Comparison of ENCODE assay signal across 9 mouse cellular contexts in genomic region chr15:84654975-84655374, GRCm38 (mm10). TPM values are rescaled to one million over a fixed set of nuclear protein-coding genes. Genes with fewer than 3 reads are reported as not detected.
DNase-seq lines count a peak whose midpoint lies in the region; ATAC-seq and TF ChIP-seq lines count a peak whose summit lies in the region.
"Had no signal": no experiment of that assay in that cellular context is flagged by ENCODE, and none has a peak within 500 bp of the region (broad histone marks: within the 10 kb centered on the region; RNA-seq: fewer than 3 reads in every experiment).

No protein-coding gene starts in this region.

- H3K27ac ChIP-seq in heart, embryonic 16.5 days (ENCODE audit: low read length): peak overlapping the region; percentile 82
- H3K27ac ChIP-seq in embryonic facial prominence, embryonic 14.5 days (replicated peaks; ENCODE audit: low read depth, low read length): peak overlapping the region; percentile 97
- H3K27ac ChIP-seq in hindbrain, embryonic 14.5 days: peak overlapping the region; percentile 97
- peak overlapping the region; percentile 96 for H3K27ac ChIP-seq in midbrain, embryonic 14.5 days (replicated peaks; ENCODE audit: low read depth, low read length)
- H3K27ac ChIP-seq in left cerebral cortex, adult 2 months: no peak overlapping the region

- no peak for DNase-seq in heart, postnatal 14 days
- peak; percentile 54 for DNase-seq in embryonic facial prominence, embryonic 14.5 days (ENCODE audit: low spot score)
- DNase-seq in hindbrain, embryonic 14.5 days (ENCODE audit: low spot score): no peak
- no peak for DNase-seq in midbrain, embryonic 14.5 days
- no peak for DNase-seq in right cerebral cortex, postnatal 25 days
- DNase-seq in left cerebral cortex, adult 2 months (ENCODE audit: extremely low spot score in 1 of 2, low spot score in 2 of 2): no peak
- DNase-seq in gastrocnemius, postnatal 14 days: no peak
- DNase-seq: adrenal gland, adult 8-10 months had no signal

- H3K4me3 ChIP-seq in heart, embryonic 16.5 days (ENCODE audit: low read length): no peak overlapping the region
- no peak overlapping the region for H3K4me3 ChIP-seq in embryonic facial prominence, embryonic 14.5 days (ENCODE audit: low read depth, low read length)
- H3K4me3 ChIP-seq in hindbrain, embryonic 14.5 days (replicated peaks; ENCODE audit: low read length): no peak overlapping the region
- no peak overlapping the region for H3K4me3 ChIP-seq in midbrain, embryonic 14.5 days (replicated peaks; ENCODE audit: low read depth, low read length)
- no peak overlapping the region for H3K4me3 ChIP-seq in left cerebral cortex, adult 2 months

- WGBS in heart, embryonic 16.5 days: 42% methylated on average over 10 of the region's 10 CpGs
- WGBS in embryonic facial prominence, embryonic 14.5 days: 40% methylated on average over 10 of the region's 10 CpGs
- WGBS in hindbrain, embryonic 14.5 days: 62% methylated on average over 10 of the region's 10 CpGs
- 47% methylated on average over 10 of the region's 10 CpGs for WGBS in midbrain, embryonic 14.5 days

- H3K36me3 ChIP-seq in heart, embryonic 16.5 days (ENCODE audit: control insufficient read depth, insufficient read depth): no peaks in the 10 kb centered on the region
- no peaks in the 10 kb centered on the region for H3K36me3 ChIP-seq in embryonic facial prominence, embryonic 14.5 days (ENCODE audit: control insufficient read depth, insufficient read depth, low read length)
- no peaks in the 10 kb centered on the region for H3K36me3 ChIP-seq in hindbrain, embryonic 14.5 days (replicated peaks; ENCODE audit: control insufficient read depth, insufficient read depth)
- H3K36me3 ChIP-seq in midbrain, embryonic 14.5 days (ENCODE audit: control insufficient read depth, insufficient read depth, low read length): no peaks in the 10 kb centered on the region

- H3K4me2 ChIP-seq in heart, embryonic 16.5 days (ENCODE audit: low read depth, low read length): no peak overlapping the region
- peak overlapping the region; percentile 61 for H3K4me2 ChIP-seq in embryonic facial prominence, embryonic 14.5 days (ENCODE audit: low read depth, low read length)
- no peak overlapping the region for H3K4me2 ChIP-seq in hindbrain, embryonic 14.5 days (replicated peaks)
- H3K4me2 ChIP-seq in midbrain, embryonic 14.5 days (ENCODE audit: low read length): peak overlapping the region; percentile 62

- H3K9me3 ChIP-seq in heart, embryonic 16.5 days (replicated peaks; ENCODE audit: control insufficient read depth, low read length): no peaks in the 10 kb centered on the region
- no peaks in the 10 kb centered on the region for H3K9me3 ChIP-seq in embryonic facial prominence, embryonic 14.5 days (ENCODE audit: control insufficient read depth, low read length)
- H3K9me3 ChIP-seq in hindbrain, embryonic 14.5 days (ENCODE audit: control insufficient read depth, low read length): no peaks in the 10 kb centered on the region
- H3K9me3 ChIP-seq in midbrain, embryonic 14.5 days (ENCODE audit: control insufficient read depth, low read length): no peaks in the 10 kb centered on the region

- no peak for TF ChIP-seq CTCF in left cerebral cortex, adult 2 months (IDR thresholded peaks at IDR 0.05)

- intact Hi-C loops in heart, postnatal 14 days (cut with DNase I): no loop called here
- intact Hi-C loops in left cerebral cortex, adult 2 months (cut with DNase I): no loop called here
- intact Hi-C loops in gastrocnemius, postnatal 14 days (cut with DNase I; ENCODE audit: low total_unique reads): no loop called here

- peaks cover 10% of the 10 kb centered on the region for H3K4me1 ChIP-seq in heart, embryonic 16.5 days (ENCODE audit: control insufficient read depth, insufficient read depth, low read length)
- peaks cover 25% of the 10 kb centered on the region for H3K4me1 ChIP-seq in embryonic facial prominence, embryonic 14.5 days (ENCODE audit: control insufficient read depth, insufficient read depth, low read length)
- peaks cover 11% of the 10 kb centered on the region for H3K4me1 ChIP-seq in hindbrain, embryonic 14.5 days (replicated peaks; ENCODE audit: control insufficient read depth, insufficient read depth, low read length)
- peaks cover 30% of the 10 kb centered on the region for H3K4me1 ChIP-seq in midbrain, embryonic 14.5 days (ENCODE audit: control insufficient read depth, insufficient read depth, low read length)

- ATAC-seq in heart, embryonic 16.5 days (replicated peaks; ENCODE audit: extremely low read depth, insufficient read depth, low FRiP score): 0 out of 2 replicates have a peak, but pooled peaks have one; percentile 1
- no peak for ATAC-seq in embryonic facial prominence, embryonic 14.5 days (ENCODE audit: low read depth)
- no peak for ATAC-seq in hindbrain, embryonic 14.5 days (ENCODE audit: low FRiP score)
- ATAC-seq in midbrain, embryonic 14.5 days (ENCODE audit: low FRiP score, low TSS enrichment): no peak

- no peak overlapping the region for H3K9ac ChIP-seq in heart, embryonic 16.5 days (ENCODE audit: low read length)
- H3K9ac ChIP-seq in embryonic facial prominence, embryonic 14.5 days (ENCODE audit: low read depth, low read length): no peak overlapping the region
- no peak overlapping the region for H3K9ac ChIP-seq in hindbrain, embryonic 14.5 days
- no peak overlapping the region for H3K9ac ChIP-seq in midbrain, embryonic 14.5 days (replicated peaks; ENCODE audit: low read length)

- H3K27me3 ChIP-seq in heart, embryonic 16.5 days (ENCODE audit: control insufficient read depth, insufficient read depth, low read length): no peaks in the 10 kb centered on the region
- no peaks in the 10 kb centered on the region for H3K27me3 ChIP-seq in embryonic facial prominence, embryonic 14.5 days (replicated peaks; ENCODE audit: control insufficient read depth, insufficient read depth, low read length)
- H3K27me3 ChIP-seq in hindbrain, embryonic 14.5 days (ENCODE audit: control insufficient read depth, insufficient read depth, low read length): no peaks in the 10 kb centered on the region
- no peaks in the 10 kb centered on the region for H3K27me3 ChIP-seq in midbrain, embryonic 14.5 days (ENCODE audit: control insufficient read depth, insufficient read depth, low read length)

RNA-seq across cellular contexts. Expression of gene Prr5, which starts 14.4 kb away (rescaled TPM):
- 11.3 and 14.8 TPM in 2 replicates for polyA plus RNA-seq in heart, embryonic 16.5 days (2015; fragmentation: Nextera tagmentation; extraction: Ambion mirVana)
- total RNA-seq in heart, postnatal 14 days (2021): 1 to 10 TPM; 5.6 to 8.3 TPM
- 26.4 and 31.8 TPM in 2 replicates for polyA plus RNA-seq in embryonic facial prominence, embryonic 14.5 days (2014; fragmentation: Nextera tagmentation; extraction: Ambion mirVana)
- polyA plus RNA-seq in hindbrain, embryonic 14.5 days (2014; fragmentation: Nextera tagmentation; extraction: Ambion mirVana): 26.2 and 27.1 TPM in 2 replicates
- polyA plus RNA-seq in midbrain, embryonic 14.5 days (2014; fragmentation: Nextera tagmentation; extraction: Ambion mirVana): 19.5 and 19.9 TPM in 2 replicates
- total RNA-seq in left cerebral cortex, adult 2 months (2021): 10 to 100 TPM; 13.8 to 14.1 TPM
- 1 to 10 TPM; 7.3 to 8.5 TPM for total RNA-seq in gastrocnemius, postnatal 14 days (2021)

Comparison
In these comparisons a context has a peak if more than half of its experiments do, and no peak if none do; other contexts are left out.
1. H3K4me2 ChIP-seq: peak in embryonic facial prominence, embryonic 14.5 days (single experiment) and midbrain, embryonic 14.5 days (single experiment); none in heart, embryonic 16.5 days (single experiment) and hindbrain, embryonic 14.5 days (single experiment).